Mouse (Mus musculus) right cerebral cortex, postnatal 4 days (tissue): ENCODE measurements around the gene Lypd5.

Experiments
- DNase-seq: peaks from one replicate; pipeline ENCODE4 v3.0.0-alpha.2; 2022

Lypd5 gene

DNA sequence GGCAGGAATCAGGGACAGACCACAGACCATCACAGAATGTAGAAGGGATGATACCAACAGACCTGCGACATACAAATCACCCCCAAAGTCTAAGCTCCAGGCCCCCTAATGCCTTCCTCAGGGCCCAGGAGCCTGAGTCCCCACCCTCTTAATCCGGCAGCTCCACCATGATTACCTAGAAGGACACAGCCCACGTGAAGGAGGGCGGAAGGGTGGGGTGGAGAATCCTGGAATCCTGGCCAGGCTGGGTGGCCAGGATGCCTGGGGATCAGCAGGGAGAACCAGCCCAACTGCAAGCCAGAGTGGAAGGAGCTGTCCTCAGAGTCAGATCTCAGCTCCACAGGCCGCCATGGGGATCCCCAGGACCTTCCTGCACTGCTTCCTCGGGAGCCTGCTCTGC, at the start of gene Lypd5:
Gene Lypd5, plus strand, starts transcription at position 301 of the 400 bp plus-strand sequence.
- no peak for DNase-seq

DNA sequence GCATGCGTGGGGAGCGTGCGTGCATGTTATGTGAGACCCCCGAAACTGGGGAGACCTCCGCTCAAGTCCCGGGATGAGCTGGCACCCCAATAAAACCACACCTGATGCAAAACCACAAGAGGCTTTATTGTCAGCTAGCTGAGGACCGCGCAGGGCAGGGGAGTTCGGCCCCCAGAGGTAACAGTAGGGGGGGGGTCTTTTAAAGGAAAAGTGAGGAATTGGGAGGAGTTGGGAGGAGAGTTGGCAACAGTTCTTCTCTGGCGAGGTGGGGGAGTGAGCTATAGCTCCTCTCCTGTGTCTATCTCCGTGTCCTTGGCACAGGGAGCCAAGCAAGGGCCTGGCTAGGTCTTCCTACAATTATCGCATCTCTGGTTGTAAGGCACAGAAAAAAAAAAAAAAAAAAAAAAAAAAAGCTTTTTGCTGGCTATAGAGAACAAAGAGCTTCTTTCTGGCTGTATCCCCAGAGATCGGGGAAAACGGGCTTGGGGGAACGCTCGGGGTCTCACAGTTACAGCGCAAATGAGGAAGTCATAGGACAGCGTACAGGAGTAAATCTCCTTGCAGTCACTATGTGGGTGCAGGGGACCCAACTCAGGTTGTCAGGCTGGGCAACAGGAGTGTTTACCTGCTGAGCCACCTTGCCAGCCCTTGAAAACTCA, 49.0 kb upstream of the Lypd5 start:
- DNase-seq, result peak; percentile 29

DNA sequence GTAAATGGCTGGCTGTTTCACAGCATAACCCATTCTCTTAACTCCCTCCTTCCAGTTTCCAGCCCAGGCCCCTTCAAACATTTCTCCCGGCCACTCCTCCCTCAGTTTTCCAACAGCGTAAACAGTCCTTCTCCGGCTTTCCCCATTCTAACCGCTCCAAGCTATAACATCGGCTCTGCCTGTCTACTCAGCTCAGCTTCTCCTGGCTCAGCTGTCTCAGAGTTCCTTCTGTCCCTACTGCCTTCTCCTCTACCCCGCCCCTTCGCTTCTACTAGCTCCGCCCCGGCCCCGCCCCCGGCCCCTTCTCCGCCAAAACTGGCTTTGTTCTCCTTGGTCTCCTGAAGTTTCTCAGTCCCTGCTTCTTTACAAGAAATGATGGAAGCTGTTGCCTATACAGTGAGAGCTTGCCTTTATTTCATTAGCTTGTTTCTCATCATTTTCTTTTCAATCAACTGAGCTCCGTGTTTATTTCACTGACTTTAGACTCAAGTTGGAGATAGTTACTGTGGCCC, 48.2 kb upstream of the Lypd5 start, which contains the start of gene Zfp61:
Gene Zfp61, minus strand, starts transcription at position 462 of the 512 bp plus-strand sequence.
- no peak for DNase-seq

DNA sequence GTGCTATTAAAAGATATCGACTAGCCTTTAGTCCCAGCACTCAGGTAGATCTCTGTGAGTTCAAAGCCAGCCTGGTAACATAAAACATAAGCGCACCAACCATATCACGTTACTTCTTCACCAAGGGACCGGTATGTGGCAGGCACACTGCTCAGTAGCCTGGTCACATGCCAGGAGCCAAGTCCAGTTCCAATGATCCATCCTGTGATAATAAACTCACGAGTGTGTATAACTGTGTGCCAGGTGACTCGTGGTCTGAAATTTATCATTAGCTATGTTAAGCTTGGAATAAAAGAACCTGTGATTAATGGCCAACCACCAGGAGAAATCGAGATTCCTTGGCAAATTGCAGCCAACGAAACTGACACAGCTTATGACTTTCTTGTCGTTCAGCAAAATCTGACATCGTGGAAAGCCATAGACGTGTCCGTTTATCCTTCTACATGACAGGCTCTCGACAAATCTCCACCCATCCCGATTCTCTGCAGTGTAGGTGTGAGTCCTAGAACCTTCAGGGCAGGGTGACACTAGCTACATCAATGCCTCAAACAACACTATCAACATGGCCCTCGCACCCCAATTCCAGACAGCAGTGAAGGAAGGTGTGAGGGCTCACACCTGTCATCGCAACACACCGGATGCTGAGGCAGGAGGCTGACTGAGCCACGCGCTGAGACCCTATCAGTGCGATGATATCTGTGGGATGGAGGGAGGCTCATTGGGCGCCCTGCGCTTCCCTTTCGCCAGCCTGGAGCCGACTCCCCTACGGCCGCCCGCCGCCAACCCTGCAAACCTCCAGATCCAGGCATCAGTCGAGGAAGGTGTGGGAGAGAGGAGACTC, 33.0 kb upstream of the Lypd5 start:
- no peak for DNase-seq

DNA sequence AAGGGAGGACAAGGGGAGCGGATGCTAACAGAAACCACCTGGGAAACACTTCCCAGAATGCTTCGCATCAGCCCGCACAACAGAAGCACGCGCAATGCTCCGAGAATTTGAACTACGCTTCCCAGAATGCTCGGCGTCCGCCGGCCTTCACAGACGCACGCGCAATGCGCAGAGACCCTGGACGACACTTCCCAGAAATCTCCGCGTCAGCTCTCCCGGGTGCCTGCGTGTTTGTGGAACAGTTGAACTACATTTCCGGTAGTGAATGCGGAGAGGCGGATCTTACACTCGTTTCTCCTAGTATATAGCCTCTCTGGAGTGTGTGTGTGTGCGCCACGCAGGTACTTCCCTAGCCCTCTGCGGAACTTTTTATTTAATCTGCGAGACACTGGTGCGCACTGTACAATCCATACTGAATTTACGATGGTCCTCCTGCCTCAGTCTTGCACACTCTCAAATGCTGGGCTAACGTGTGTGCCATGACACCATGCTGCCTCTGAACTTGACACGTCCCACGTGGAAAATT, 32.4 kb upstream of the Lypd5 start, which contains the start of gene Zfp94:
Gene Zfp94, minus strand, starts transcription at position 100 of the 526 bp plus-strand sequence.
- DNase-seq, result peak; percentile 92

DNA sequence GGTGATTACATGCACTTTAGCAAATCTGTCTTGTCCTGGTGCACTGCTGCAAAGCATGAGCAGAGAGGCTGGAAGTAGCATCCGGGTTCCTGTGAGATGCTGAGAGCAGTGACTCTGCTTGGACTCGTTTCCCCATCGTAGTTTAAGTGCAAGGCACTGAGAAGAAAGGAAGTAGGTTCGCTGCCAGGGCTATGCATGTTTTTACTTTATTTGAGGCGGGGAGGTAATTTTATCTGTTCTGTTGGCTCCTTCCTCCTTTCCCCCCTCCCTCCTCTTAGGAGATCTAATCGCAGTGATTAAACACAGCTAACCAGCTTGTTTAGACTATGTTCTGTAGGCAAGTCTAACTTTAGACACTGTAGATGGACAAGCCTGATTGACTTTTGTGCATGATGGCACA, 30.1 kb upstream of the Lypd5 start:
- no peak for DNase-seq

DNA sequence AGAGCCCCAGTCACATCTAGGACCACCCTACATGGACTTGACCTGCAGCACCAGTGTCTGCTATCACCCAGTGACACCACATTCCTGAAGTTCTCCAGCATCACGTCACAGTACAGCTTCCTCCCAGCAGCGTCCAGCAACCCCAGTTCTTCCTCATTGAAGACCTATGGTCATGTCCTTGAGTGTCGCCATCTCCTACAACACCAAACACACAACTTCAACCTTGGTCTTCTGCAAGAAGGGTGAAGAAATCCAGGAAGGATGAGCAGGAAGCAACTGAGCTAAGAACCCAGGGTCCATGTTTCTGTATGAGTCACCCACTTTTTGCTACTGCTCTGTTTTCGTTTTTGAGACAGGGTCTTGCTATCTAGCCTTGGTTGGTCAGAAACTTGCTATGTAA, 26.4 kb upstream of the Lypd5 start:
- no peak for DNase-seq

DNA sequence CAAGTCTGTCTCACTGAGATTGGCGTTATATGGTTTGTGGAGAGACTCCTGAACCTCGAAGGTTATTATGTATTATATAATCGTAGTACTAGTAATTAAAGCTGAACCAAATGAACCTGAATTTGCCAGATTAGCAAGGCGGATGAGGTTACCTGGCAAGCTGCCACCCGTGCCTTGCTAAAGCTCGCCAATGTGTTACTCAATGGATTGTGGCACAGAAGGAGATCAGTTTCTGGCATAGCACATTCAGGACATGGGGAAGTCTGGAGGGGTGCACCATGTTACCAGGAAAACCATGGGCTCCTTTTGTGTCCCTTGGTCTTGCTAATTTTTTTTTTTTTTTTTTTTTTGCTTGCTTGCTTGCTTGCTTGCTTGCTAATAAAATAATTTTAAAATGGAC, 23.8 kb upstream of the Lypd5 start:
- peak; percentile 57 for DNase-seq

DNA sequence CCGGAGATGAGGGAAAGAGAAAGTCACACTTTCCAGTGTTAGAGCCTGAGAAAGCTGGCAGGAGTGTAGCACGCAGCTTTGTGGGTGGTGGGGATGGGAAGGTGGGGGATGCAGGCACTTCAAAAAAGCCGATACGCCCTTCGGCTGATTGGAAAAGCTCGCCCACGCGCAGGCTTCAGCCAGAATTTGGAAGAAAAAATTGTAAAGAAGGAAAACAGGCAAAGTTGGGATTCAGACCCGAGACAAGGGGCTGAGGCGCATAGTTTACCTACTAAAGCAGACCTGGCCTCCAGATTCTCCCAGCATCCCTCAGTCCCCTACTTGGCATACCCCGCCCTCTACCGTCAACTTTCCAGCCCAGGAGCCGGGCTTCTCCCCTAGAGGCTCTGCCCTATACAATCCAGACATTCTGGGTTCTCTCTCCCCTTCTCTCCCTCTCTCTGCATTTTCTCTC, 23.3 kb upstream of the Lypd5 start:
- peak; percentile 13 for DNase-seq

DNA sequence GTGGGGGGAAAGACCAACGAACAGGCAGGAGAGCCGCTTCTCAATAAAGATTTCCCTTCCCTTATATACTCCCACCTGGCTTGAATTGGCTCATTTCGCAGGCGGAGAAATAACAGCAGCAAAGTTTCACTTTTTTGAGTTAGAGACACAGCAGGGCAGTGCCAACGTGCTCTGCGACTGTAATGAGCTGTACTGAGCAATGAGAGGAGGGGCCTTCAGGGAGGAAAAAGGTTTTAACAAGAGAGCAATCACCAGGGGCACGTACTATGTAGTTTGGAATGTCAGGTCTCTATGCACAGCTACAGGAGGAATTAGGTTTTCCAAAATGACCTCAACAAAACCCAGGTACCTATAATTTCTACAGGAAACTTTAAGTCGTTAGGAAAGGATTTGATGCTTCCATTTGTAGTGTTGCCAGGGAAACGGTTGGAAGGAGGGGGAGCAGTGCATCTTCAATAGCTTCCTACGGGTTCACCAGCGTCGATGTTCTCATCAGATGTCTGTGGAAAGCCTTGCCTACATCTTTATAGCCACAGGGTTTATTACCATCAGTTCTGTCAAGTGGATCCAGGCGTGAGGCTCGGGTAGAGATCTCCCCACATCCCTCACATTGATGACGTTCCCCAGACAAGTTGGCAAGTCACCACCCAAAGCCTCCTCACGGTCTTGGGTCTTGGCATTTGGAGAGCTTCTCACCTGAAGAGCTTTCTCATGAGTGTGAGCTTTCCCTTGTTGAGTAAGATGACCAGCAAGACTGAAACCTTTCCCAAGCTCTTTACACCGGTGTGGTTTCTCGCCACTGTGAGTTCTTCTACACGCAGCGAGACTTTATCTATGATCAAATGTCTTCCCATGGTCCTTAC, 22.5 kb upstream of the Lypd5 start:
- DNase-seq, result no peak

DNA sequence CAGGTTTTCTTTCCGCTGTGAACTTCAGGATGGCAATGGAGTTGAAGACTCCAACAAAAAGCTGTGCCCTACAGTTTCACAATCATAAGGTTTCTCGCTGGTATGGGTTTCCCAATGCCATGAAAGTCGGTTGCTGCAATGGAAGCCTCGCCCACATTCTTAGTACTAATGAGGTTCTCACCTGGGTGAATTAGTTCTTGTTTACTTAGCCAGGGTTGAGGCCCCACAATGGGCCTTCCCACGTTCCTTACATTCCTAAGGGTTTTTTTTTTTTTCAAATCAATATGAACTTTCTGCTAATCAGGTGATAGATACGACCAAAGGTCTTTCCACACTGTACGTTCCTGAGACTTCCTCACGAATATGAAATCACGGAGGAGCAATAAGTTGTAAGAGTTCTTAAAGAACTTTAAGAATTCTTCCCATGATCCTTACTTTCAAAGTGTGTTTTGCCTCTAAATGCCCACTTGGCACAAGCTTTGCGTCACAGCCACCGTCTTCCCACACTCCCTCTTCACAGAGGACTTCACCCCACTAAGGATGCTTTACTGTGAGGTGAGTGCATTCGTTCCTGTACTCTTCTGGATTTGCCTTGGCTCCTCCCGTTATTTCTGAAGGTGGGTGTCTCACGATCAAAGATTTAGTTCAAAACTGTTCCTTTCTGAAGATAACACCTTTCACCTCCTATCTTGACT, 21.6 kb upstream of the Lypd5 start:
- DNase-seq, result no peak

DNA sequence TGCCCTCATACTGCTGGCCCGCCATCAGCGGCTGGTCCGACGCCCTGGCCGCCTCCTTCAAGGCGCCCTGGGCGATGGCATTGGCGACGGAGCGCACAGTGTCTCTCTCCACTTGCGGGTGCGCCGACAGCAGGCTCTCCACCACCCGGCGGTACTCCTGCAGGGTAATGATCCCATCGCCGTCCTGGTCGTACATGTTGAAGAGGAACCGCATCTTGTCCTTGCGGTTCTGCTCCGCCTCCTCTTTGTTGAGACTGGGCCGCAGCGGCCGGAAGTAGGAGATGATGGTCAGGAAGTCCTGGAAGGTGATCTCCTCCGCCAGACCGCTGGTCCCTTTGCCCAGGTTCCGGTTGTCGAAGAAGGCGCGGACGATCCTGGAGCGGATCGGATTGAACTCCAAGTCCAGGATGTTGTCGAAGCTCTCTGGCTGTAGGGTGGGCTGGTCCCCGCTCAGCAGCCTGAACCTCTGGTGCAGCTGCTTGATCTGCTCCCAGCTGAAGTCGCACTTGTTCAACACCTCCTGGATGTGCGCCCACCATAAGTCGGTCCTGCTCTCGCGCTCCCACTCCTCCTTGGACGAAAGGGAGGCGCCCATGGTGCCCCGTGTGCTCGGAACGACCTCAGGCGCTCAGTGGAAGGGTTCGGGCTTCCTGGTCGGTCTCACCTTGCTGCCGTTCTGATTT, 15.6 kb upstream of the Lypd5 start, which contains the start of gene Tescl:
Gene Tescl, minus strand, starts transcription at position 633 of the 683 bp plus-strand sequence.
- DNase-seq, result peak; percentile 19

DNA sequence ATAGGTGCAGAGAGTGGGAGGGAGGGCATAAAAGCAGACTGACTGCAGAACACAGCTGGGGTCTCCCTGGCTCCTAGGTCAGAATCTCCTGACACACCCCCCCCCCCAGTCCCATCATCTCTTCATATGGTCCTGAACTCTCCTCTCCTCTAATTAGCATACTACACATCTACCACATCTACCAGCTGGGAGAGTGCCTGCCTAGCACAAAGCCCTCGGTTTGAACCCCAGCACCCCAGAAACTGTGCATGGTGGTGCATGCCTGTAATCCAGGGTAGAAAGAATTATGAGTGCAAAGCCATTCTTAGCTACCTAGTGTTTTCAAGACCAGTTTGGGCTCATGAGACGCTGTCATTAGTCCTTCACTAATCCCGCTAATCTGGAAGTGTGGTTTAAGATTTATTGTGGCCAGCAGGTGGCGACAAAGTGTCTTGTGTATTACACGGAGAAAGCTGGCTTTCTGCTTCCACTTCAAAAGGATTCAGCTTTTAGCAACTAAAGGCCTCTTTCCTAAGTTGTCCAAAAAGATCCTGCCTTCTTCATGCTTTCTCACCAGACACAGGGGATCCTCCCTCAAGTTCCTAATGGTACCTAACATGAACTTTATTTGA, 13.2 kb upstream of the Lypd5 start:
- DNase-seq, result peak; percentile 92

DNA sequence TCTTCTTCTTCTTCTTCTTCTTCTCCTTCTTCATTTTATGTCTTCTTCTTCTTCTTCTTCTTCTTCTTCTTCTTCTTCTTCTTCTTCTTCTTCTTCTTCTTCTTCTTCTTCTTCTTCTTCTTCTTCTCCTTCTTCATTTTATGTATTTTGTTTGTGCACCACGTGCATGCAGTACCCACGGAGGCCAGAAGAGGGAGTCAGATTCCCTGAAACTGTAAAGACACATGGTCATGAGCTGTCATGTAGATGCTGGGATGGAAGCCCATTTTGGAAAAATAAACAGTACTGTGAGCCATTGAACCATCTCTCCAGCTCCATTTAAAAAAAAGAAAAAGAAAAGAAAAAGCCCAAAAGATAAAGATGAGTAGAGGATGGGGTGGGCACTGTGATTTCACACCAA, 10.8 kb upstream of the Lypd5 start:
- DNase-seq, result peak; percentile 30

DNA sequence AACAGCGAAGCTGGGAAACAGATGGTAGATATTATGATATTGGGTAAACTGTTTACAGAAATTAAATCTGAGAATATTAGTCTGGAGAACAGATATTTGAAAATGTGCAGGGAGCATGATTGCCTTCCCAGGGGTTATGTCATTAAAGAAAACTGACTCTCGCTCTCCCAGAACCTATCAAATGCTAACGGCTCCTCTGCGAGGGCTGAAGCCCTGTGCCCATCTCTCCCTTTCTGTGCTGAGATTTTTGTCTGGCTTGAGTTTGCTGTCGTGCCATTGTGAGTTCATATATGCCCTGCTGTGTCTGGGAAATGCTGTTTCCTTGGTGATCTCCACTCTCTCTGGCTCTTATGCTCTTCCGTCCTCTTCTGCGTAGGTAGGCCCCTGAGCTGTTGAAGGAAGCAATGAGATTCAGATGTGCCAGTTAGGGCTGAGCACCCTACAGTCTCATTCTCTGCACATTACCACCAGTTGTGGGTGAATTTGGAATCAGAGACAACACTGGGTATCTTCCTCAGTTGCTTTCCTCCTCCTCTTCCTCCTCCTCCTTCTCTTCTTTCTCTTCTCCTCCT, 5.2 kb upstream of the Lypd5 start:
- no peak for DNase-seq

DNA sequence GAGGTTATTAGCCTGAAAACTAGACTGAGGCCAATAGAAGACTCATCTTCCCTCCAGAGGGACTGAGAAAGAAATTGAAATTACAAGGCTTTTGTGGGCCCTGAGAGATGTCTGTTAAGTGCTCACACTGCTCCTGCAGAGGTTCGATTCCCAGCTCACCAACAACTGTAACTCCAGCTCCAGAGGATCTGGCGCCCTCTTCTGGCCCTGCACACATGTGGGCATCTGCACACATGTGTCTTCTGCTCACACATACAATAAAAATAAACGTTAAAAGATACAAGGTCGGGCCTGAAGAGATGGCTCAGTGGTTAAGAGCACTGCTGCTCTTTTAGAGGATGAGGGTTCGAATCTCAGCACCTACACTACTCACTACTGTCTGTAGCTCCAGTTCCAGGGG, 2.6 kb upstream of the Lypd5 start:
- no peak for DNase-seq

DNA sequence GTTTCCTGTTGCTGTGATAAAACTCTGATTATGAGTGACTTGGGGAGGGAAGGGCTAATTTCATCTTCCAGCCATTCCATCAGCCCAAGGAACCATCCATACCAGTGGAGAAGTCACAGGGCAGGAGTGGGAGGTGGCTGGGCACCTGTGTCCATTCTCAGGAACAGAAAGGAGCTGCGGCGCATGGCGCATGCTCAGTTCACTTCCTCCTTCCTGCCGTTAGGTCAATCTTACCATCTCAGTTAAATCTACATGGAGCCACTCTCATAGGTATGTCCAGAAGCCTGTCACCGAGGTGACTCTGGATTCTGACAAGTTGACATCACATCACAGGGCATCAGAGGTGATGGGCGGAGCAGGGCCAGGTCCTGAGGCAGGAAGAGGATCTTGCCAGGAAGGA, 6.7 kb downstream of the Lypd5 start:
- no peak for DNase-seq

DNA sequence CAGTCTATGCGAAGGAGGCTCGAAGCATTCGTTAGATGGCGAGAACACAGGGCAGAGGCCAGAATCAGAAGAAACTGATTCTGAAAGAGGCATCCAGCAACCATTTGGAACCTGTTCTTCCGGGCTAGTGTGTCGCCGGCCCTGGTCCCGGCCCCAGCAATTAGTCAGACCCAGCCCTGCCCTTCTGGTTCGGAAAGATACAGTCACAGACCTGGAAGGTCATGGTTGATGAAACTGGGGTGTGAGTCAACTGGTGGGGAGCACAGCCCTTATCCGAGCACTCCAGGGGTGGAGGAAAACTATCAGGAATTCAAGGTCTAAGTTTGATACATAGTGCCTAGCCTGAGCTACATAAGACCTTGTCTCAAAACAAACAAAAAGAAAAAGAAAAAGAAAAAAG, 7.1 kb downstream of the Lypd5 start:
- DNase-seq, result no peak

DNA sequence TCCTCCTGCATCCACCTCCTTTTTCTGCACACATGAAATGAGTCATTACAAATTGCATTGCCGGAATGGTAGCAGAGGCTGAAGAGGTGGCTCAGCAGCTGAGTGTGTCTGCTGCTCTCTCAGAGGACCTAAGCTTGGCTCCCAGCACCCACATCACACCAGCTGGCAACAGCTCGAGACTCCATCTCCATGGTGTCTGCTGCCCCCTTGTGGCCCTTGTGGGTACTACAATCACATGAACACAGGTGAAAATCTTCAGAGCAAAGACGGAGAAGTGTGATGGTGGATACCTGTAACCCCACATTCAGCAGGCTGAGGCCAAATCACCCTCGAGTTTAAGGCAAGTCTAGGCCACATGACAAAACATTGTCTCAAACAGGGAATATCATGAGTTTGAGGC, 8.9 kb downstream of the Lypd5 start:
- no peak for DNase-seq

DNA sequence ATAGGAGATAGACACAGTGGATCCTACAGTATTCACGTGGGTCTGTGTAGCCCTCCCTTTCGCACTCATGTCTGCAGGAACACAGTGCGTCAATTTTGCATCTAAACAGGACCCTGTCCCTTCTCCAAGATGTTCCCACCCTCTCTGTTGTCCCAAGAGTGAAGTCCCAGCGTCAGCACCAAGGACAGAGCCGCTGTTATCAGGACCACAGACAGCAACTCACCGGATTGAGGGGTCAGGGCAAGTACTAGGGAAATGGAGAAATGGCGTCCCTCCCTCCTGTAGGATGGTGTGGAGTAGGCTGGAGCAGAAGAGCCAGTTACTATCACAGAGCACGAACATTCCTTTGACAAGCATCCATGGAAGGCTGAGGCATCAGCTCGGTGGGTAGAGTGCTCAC, 10.3 kb downstream of the Lypd5 start:
- no peak for DNase-seq

DNA sequence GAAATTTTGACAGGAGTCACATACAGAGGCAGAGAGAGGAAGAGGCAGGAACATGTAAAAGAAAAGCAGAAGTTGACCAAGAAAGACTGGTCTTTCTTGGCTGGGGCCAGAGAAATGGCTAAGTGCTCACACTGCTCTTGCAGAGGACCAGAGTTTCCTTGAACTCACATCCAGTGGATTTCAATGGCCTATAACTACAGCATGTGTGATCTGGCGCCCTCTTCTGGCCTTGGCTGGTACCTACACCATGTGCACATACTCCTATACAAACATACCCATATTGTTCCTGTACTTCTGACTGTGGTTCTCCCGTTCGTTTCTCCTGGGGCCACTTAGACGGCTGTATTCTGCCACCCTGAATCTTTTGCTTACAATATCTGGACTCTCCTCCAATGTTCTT, 12.0 kb downstream of the Lypd5 start:
- no peak for DNase-seq
